Mouse (Mus musculus): Measurements from ENCODE around the gene Pnkp. TPM values are rescaled to one million over a fixed set of nuclear protein-coding genes. Genes with fewer than 3 reads are reported as not detected.

The Pnkp gene
- polyA plus RNA-seq, 1 experiment: 36.4 TPM

GRCm38 (mm10) chr7:44815721-44816469 lies 41.0 kb upstream of the Pnkp start, which contains the start of the genes Nup62 and Il4i1:
Nup62 (plus strand) TSS chr7:44816088.
Il4i1 (plus strand) TSS chr7:44816387.
- H3K9me3 ChIP-seq: no peaks in the 10 kb centered on the region
- H3K4me1 ChIP-seq: peaks cover 67% of the 10 kb centered on the region
- TF ChIP-seq FLI1 (IDR thresholded peaks at IDR 0.05; ENCODE audit: low read length) (peak; percentile 26; the same call in 1 of the 2 replicates), GATA1 (IDR thresholded peaks at IDR 0.05; ENCODE audit: borderline replicate concordance, low read length) (no peak)
- H3K36me3 ChIP-seq (replicated peaks; ENCODE audit: low read length): peaks cover 66% of the 10 kb centered on the region
- no peaks in the 10 kb centered on the region for H3K27me3 ChIP-seq (replicated peaks)
- peak within 1 kb of the TSS; percentile 98 for H3K4me3 ChIP-seq (replicated peaks)

GRCm38 (mm10) chr7:44816470-44817021 lies 40.4 kb upstream of the Pnkp start, which contains the start of gene Atf5:
Atf5 (minus strand) TSS chr7:44816658.
- H3K9me3 ChIP-seq: no peaks in the 10 kb centered on the region
- peaks cover 72% of the 10 kb centered on the region for H3K4me1 ChIP-seq
- H3K4me3 ChIP-seq (replicated peaks): peak within 1 kb of the TSS; percentile 98
- TF ChIP-seq GATA1 (IDR thresholded peaks at IDR 0.05; ENCODE audit: borderline replicate concordance, low read length): no peak
- TF ChIP-seq FLI1 (IDR thresholded peaks at IDR 0.05; ENCODE audit: low read length): no peak
- peaks cover 66% of the 10 kb centered on the region for H3K36me3 ChIP-seq (replicated peaks; ENCODE audit: low read length)
- no peaks in the 10 kb centered on the region for H3K27me3 ChIP-seq (replicated peaks)

GRCm38 (mm10) chr7:44817441-44817840 lies 39.5 kb upstream of the Pnkp start:
- no peak for TF ChIP-seq GATA1 (IDR thresholded peaks at IDR 0.05; ENCODE audit: borderline replicate concordance, low read length)
- Histone ChIP-seq H3K9me3 (no peaks in the 10 kb centered on the region), H3K27me3 (replicated peaks) (no peaks in the 10 kb centered on the region), H3K4me3 (replicated peaks) (peak overlapping the region; percentile 98), H3K4me1 (peaks cover 75% of the 10 kb centered on the region), H3K36me3 (replicated peaks; ENCODE audit: low read length) (peaks cover 63% of the 10 kb centered on the region)

- TF ChIP-seq FLI1 (IDR thresholded peaks at IDR 0.05; ENCODE audit: low read length) (no peak), GATA1 (IDR thresholded peaks at IDR 0.05; ENCODE audit: borderline replicate concordance, low read length) (no peak)
- Histone ChIP-seq H3K27me3 (replicated peaks) (no peaks in the 10 kb centered on the region), H3K36me3 (replicated peaks; ENCODE audit: low read length) (peaks cover 62% of the 10 kb centered on the region), H3K4me3 (replicated peaks) (peak overlapping the region; percentile 98), H3K9me3 (no peaks in the 10 kb centered on the region), H3K4me1 (peaks cover 75% of the 10 kb centered on the region)
Measured at GRCm38 (mm10) chr7:44818164-44818563, 38.8 kb upstream of the Pnkp start.

- no peak for TF ChIP-seq GATA1 (IDR thresholded peaks at IDR 0.05; ENCODE audit: borderline replicate concordance, low read length)
- TF ChIP-seq FLI1 (IDR thresholded peaks at IDR 0.05; ENCODE audit: low read length): no peak
Measured at GRCm38 (mm10) chr7:44818751-44819235, 38.1 kb upstream of the Pnkp start.

GRCm38 (mm10) chr7:44819391-44819790 lies 37.5 kb upstream of the Pnkp start:
- peaks cover 82% of the 10 kb centered on the region for H3K4me1 ChIP-seq
- H3K27me3 ChIP-seq (replicated peaks): no peaks in the 10 kb centered on the region
- TF ChIP-seq GATA1 (IDR thresholded peaks at IDR 0.05; ENCODE audit: borderline replicate concordance, low read length): no peak
- TF ChIP-seq FLI1 (IDR thresholded peaks at IDR 0.05; ENCODE audit: low read length): no peak
- H3K4me3 ChIP-seq (replicated peaks): peak overlapping the region; percentile 98
- H3K9me3 ChIP-seq: no peaks in the 10 kb centered on the region
- peaks cover 58% of the 10 kb centered on the region for H3K36me3 ChIP-seq (replicated peaks; ENCODE audit: low read length)

More at GRCm38 (mm10) chr7:44818751-44819235, 38.1 kb upstream of the Pnkp start:
- Histone ChIP-seq H3K9me3 (no peaks in the 10 kb centered on the region), H3K4me1 (peaks cover 82% of the 10 kb centered on the region), H3K36me3 (replicated peaks; ENCODE audit: low read length) (peaks cover 62% of the 10 kb centered on the region), H3K4me3 (replicated peaks) (peak overlapping the region; percentile 98), H3K27me3 (replicated peaks) (no peaks in the 10 kb centered on the region)

- Histone ChIP-seq H3K4me1 (peaks cover 82% of the 10 kb centered on the region), H3K9me3 (no peaks in the 10 kb centered on the region), H3K27me3 (replicated peaks) (no peaks in the 10 kb centered on the region), H3K4me3 (replicated peaks) (peak overlapping the region; percentile 98), H3K36me3 (replicated peaks; ENCODE audit: low read length) (peaks cover 57% of the 10 kb centered on the region)
- TF ChIP-seq FLI1 (IDR thresholded peaks at IDR 0.05; ENCODE audit: low read length): no peak
- no peak for TF ChIP-seq GATA1 (IDR thresholded peaks at IDR 0.05; ENCODE audit: borderline replicate concordance, low read length)
Measured at GRCm38 (mm10) chr7:44819863-44820262, 37.1 kb upstream of the Pnkp start.

- H3K36me3 ChIP-seq (replicated peaks; ENCODE audit: low read length): peaks cover 60% of the 10 kb centered on the region
- H3K4me3 ChIP-seq (replicated peaks): peak overlapping the region; percentile 35
- H3K27me3 ChIP-seq (replicated peaks): no peaks in the 10 kb centered on the region
- no peak for TF ChIP-seq FLI1 (IDR thresholded peaks at IDR 0.05; ENCODE audit: low read length)
- no peak for TF ChIP-seq GATA1 (IDR thresholded peaks at IDR 0.05; ENCODE audit: borderline replicate concordance, low read length)
- H3K9me3 ChIP-seq: no peaks in the 10 kb centered on the region
- peaks cover 82% of the 10 kb centered on the region for H3K4me1 ChIP-seq
Measured at GRCm38 (mm10) chr7:44820525-44820924, 36.4 kb upstream of the Pnkp start.

GRCm38 (mm10) chr7:44821666-44822448 lies 35.1 kb upstream of the Pnkp start:
- H3K36me3 ChIP-seq (replicated peaks; ENCODE audit: low read length): peaks cover 72% of the 10 kb centered on the region
- no peak for TF ChIP-seq FLI1 (IDR thresholded peaks at IDR 0.05; ENCODE audit: low read length)
- no peak for TF ChIP-seq GATA1 (IDR thresholded peaks at IDR 0.05; ENCODE audit: borderline replicate concordance, low read length)
- no peaks in the 10 kb centered on the region for H3K27me3 ChIP-seq (replicated peaks)
- peaks cover 95% of the 10 kb centered on the region for H3K4me1 ChIP-seq
- H3K9me3 ChIP-seq: no peaks in the 10 kb centered on the region
- H3K4me3 ChIP-seq (replicated peaks): peak overlapping the region; percentile 56
